Mouse (Mus musculus) small intestine, adult 2 months (tissue): Measurements from ENCODE around the gene Plcxd2.

Experiments used
- CTCF ChIP-seq: fragments of 200-500 bp; IDR thresholded peaks from 2 replicates; pipeline ENCODE4 v1.5.1; 2012; ENCODE audit warnings: low read depth, mild to moderate bottlenecking, control low read depth, inconsistent platforms, low read length, moderate library complexity, mixed read lengths; ENCODE audit not compliant: insufficient replicate concordance, insufficient read length; ENCODE audit errors: extremely low read depth
- POLR2A ChIP-seq: fragments of 200-500 bp; IDR thresholded peaks from 2 replicates; pipeline ENCODE4 v1.6.1; 2012; ENCODE audit warnings: low read depth, mild to moderate bottlenecking, control low read depth, inconsistent platforms, low read length, moderate library complexity

- TF ChIP-seq POLR2A (no peak), CTCF (no peak)
Observed at GRCm38 (mm10) chr16:45934721-45935407, 75.2 kb downstream of the Plcxd2 start.
